Mouse (Mus musculus) stomach, embryonic 15.5 days (tissue): ENCODE measurements around the gene Guca1b. TPM values are rescaled to one million over a fixed set of nuclear protein-coding genes. Genes with fewer than 3 reads are reported as not detected.
A peak's percentile ranks its signal among the peaks of the same experiment; 100 is the strongest.

Experiments
- ATAC-seq: fragments of 200-750 bp; cut with Nextera tagmentation; 2 replicates; pipeline ENCODE4 v1.8.0; 2017; ENCODE audit warnings: low read depth, moderate number of reproducible peaks, moderate TSS enrichment; ENCODE audit not compliant: insufficient read depth, low FRiP score
- H3K27ac ChIP-seq: fragments of 300-500 bp; sonication (generic); 2 replicates; pipeline ENCODE4 v1.5.1; 2015; ENCODE audit warnings: mild to moderate bottlenecking, inconsistent platforms
- H3K27me3 ChIP-seq: fragments of 300-500 bp; sonication (generic); replicated peaks from 2 replicates; pipeline ENCODE4 v1.6.1; 2015; ENCODE audit warnings: inconsistent platforms
- H3K36me3 ChIP-seq: fragments of 300-500 bp; sonication (generic); 2 replicates; pipeline ENCODE4 v1.6.1; 2015; ENCODE audit warnings: inconsistent platforms
- H3K4me1 ChIP-seq: fragments of 300-500 bp; sonication (generic); 2 replicates; pipeline ENCODE4 v1.6.1; 2015; ENCODE audit warnings: inconsistent platforms
- H3K4me2 ChIP-seq: fragments of 300-500 bp; sonication (generic); 2 replicates; pipeline ENCODE4 v1.6.1; 2015; ENCODE audit warnings: mild to moderate bottlenecking, inconsistent platforms
- H3K4me3 ChIP-seq: fragments of 300-500 bp; sonication (generic); replicated peaks from 2 replicates; pipeline ENCODE4 v1.5.1; 2015; ENCODE audit warnings: inconsistent platforms
- H3K9ac ChIP-seq: fragments of 300-500 bp; sonication (generic); 2 replicates; pipeline ENCODE4 v1.6.1; 2015; ENCODE audit warnings: inconsistent platforms
- H3K9me3 ChIP-seq: fragments of 300-500 bp; sonication (generic); 2 replicates; pipeline ENCODE4 v1.6.1; 2016; ENCODE audit warnings: inconsistent platforms
- WGBS: fragments of 180-500 bp; shearing (Covaris S2); methylation state at CpG from one replicate; pipeline ENCODE4 v1.1.7; 2015; 5-methylcytosine and 5-hydroxymethylcytosine counted together
- polyA plus RNA-seq: library from polyadenylated mRNA; unstranded; fragments of >200 nt; fragmentation: Nextera tagmentation; extraction: Ambion mirVana; gene quantifications from 2 replicates; pipeline ENCODE4 v1.2.1, GENCODE M21; 2015

Guca1b gene
- 0.46 and 0.49 TPM in 2 replicates for polyA plus RNA-seq

DNA sequence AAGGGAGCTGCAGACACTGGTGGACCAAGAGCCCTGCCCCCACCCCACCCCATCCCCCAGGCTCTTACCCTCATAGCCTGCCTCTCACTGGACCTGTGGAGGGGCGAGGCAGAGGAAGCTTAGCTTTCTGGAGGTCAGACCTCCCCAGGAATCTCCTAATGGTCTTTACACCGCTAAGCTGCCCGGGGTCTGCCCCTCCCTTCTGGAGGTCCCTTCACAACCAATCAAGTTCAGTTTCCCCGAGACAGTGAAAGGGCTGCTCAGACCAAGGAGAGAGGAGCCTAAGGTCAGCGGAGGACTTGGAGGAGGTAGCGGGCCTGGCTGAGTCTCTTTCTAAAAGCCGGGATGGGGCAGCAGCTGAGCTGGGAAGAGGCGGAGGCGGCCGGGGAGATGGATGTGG, at the start of gene Guca1b:
TSS of gene Guca1b (plus strand) at position 249 of the 400 bp plus-strand sequence.
- Histone ChIP-seq H3K36me3 (peaks cover 6% of the 10 kb centered on the region; the same call in 1 of the 2 replicates), H3K9ac (no peak within 1 kb of the TSS), H3K27ac (no peak within 1 kb of the TSS), H3K4me2 (no peak within 1 kb of the TSS), H3K4me3 (no peak within 1 kb of the TSS), H3K9me3 (no peaks in the 10 kb centered on the region), H3K27me3 (no peaks in the 10 kb centered on the region), H3K4me1 (no peaks in the 10 kb centered on the region)
- whole genome bisulfite sequencing: 31% methylated on average over 10 of the region's 10 CpGs
- ATAC-seq: 0 out of 2 replicates have a peak, but pooled peaks have one; percentile 27

DNA sequence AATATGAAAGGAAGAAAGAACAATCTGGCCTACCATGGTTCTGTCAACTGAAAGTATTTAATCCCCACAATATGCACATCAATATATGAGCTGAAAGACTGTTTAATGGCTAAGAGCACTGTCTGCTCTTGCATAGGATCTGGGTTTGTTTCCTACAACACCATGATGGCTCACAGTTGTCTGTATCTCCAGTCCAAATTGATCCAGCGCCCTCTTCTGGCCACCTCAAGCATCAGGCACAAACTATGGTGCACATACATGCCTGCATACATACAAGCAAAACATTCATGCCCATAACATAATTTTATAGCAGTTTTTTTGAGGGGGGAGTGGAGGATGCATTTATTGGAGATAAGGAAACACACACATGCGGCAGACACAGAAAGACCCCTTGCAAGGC, 42.1 kb upstream of the Guca1b start:
- H3K9me3 ChIP-seq: no peaks in the 10 kb centered on the region
- no peaks in the 10 kb centered on the region for H3K27me3 ChIP-seq
- H3K4me3 ChIP-seq: no peak overlapping the region
- H3K4me2 ChIP-seq: no peak overlapping the region
- 90% methylated on average over 2 of the region's 2 CpGs for WGBS
- H3K27ac ChIP-seq: no peak overlapping the region
- no peak overlapping the region for H3K9ac ChIP-seq
- peaks cover 61% of the 10 kb centered on the region for H3K36me3 ChIP-seq
- H3K4me1 ChIP-seq: no peaks in the 10 kb centered on the region
- no peak for ATAC-seq

DNA sequence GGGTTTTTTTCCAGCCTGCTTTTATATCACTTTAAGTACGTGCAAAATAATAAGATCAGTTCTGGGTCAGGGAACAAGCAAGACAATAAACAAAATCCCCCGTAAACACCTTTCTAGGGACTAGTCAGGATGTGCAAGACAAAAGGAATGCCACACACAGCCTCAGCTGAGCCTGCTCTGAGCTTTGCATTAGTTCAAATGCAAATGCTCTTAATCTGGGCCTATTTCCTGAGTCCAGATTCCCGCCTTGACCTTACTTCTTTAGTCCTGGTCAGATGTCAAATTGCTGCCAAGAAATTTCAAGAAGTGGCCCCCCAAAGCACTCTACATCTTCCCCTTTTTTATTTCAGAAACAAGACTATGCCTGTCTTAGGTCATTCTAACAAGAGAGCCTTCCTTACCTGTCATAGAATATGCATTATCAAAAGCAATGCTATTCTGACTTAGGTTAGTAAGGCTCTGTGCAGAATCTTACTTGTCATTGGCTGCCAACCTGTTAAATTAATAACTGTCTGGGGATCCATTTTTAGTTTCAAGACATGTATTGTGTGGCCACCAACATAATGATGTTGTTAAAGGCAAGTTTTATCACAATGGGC, 35.4 kb upstream of the Guca1b start:
- H3K9ac ChIP-seq: no peak overlapping the region
- no peaks in the 10 kb centered on the region for H3K27me3 ChIP-seq
- H3K4me1 ChIP-seq: no peaks in the 10 kb centered on the region
- no peak overlapping the region for H3K4me2 ChIP-seq
- H3K36me3 ChIP-seq: peaks cover 64% of the 10 kb centered on the region
- no peak overlapping the region for H3K4me3 ChIP-seq
- no peak overlapping the region for H3K27ac ChIP-seq
- no peaks in the 10 kb centered on the region for H3K9me3 ChIP-seq
- 92% methylated on average over 3 of the region's 3 CpGs for WGBS
- ATAC-seq: no peak

DNA sequence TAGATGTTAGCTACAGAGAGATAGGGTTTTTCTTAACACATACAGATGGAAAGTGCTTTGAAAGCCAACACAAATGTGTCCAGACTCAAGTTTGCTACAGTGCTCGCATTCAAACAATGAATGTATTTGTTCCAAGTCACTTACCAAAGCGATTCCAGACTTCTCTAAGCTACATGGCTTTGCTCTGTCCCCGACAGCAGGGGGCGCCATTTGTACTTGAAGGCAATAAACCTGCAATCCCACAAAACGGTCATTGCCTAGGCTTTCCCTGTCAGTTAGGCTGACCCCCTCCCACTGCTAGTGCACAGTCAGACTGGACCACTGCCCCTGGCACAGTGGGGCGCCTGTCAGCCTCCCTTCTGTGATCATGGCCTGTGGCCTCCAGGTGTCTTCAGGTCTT, 25.2 kb upstream of the Guca1b start:
- Histone ChIP-seq H3K9me3 (no peaks in the 10 kb centered on the region), H3K9ac (no peak overlapping the region), H3K4me2 (no peak overlapping the region), H3K27ac (no peak overlapping the region), H3K36me3 (peaks cover 24% of the 10 kb centered on the region), H3K27me3 (no peaks in the 10 kb centered on the region), H3K4me3 (no peak overlapping the region), H3K4me1 (no peaks in the 10 kb centered on the region)
- ATAC-seq: peak; percentile 47; the same call in 1 of the 2 replicates
- WGBS: 48% methylated on average over 6 of the region's 6 CpGs

GRCm38 (mm10) chr17:47361343-47361742, 23.9 kb upstream of the Guca1b start:
- WGBS: 77% methylated on average over 11 of the region's 11 CpGs
- H3K9ac ChIP-seq: no peak overlapping the region
- no peaks in the 10 kb centered on the region for H3K9me3 ChIP-seq
- H3K36me3 ChIP-seq: peaks cover 13% of the 10 kb centered on the region
- H3K27ac ChIP-seq: no peak overlapping the region
- ATAC-seq: no peak
- no peaks in the 10 kb centered on the region for H3K27me3 ChIP-seq
- no peak overlapping the region for H3K4me2 ChIP-seq
- H3K4me3 ChIP-seq: no peak overlapping the region
- no peaks in the 10 kb centered on the region for H3K4me1 ChIP-seq

DNA sequence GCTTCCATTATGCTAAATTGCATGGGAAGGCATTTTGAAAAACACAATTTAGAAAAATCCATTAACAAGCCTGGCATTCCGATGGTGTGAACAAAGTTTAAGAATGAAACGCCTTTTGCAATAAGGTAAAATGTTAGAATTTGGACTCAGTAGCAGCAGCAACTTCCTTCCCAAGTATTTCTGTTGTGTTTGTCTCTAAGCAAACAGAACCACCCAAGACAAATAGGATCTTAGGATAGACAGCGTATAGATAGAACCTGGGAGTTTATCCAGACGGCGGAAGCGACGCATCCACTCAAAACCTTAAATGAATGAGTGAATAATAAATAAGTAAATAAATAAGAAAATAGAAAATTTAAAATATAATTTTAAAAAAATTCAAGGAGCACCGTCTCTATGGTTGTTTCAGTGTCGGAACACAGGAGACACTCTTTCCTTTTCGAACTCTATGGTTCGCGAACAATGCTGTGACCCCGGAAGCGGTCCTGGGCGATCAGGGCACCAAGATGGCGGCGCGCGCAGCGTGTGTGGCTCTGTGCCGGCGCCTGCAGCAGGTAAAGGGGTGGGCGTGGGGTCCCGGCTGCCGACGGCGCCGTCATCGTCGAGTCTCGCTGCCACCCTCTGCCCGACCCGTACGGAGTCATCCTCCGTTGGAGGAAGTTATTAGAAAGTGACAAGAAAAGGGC, 16.6 kb upstream of the Guca1b start, which contains the start of gene Mrps10:
TSS of gene Mrps10 (plus strand) at position 487 of the 686 bp plus-strand sequence.
- peak within 1 kb of the TSS; percentile 87 for H3K4me3 ChIP-seq
- peaks cover 13% of the 10 kb centered on the region for H3K36me3 ChIP-seq
- no peaks in the 10 kb centered on the region for H3K27me3 ChIP-seq
- peak within 1 kb of the TSS; percentile 87 for H3K4me2 ChIP-seq
- 3% methylated on average over 35 of the region's 35 CpGs for WGBS
- no peaks in the 10 kb centered on the region for H3K9me3 ChIP-seq
- ATAC-seq: peak; percentile 83; the same call in 1 of the 2 replicates
- H3K4me1 ChIP-seq: peaks cover 5% of the 10 kb centered on the region; the same call in 1 of the 2 replicates
- peak within 1 kb of the TSS; percentile 63 for H3K9ac ChIP-seq
- H3K27ac ChIP-seq: peak within 1 kb of the TSS; percentile 61

GRCm38 (mm10) chr17:47369087-47369443, 16.1 kb upstream of the Guca1b start:
- H3K4me2 ChIP-seq: peak overlapping the region; percentile 87
- H3K27ac ChIP-seq: peak overlapping the region; percentile 61
- H3K9me3 ChIP-seq: no peaks in the 10 kb centered on the region
- H3K4me3 ChIP-seq: peak overlapping the region; percentile 87
- H3K9ac ChIP-seq: peak overlapping the region; percentile 63
- peaks cover 5% of the 10 kb centered on the region; the same call in 1 of the 2 replicates for H3K4me1 ChIP-seq
- ATAC-seq: peak; percentile 25; the same call in 1 of the 2 replicates
- H3K36me3 ChIP-seq: peaks cover 19% of the 10 kb centered on the region
- 2% methylated on average over 20 of the region's 20 CpGs for WGBS
- H3K27me3 ChIP-seq: no peaks in the 10 kb centered on the region

DNA sequence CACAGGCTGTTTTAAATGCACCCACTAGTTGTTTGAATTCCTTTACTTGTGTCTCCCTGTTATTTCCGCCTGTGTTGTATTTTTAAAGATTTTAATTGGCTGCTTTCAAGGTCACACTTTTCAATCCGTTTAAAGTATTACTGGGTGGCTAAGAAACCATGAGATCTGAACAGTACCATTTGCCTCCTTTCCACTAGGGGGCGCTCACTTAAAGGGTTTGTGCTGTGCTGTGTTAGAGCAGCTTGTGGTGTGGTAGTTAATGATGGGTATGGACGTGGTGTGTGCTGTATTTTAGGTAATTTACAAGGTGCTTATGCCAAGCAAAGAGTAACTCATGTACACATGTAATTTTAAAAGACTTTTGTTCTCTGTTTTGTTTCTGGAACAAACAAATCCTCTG, 13.7 kb upstream of the Guca1b start:
- no peak overlapping the region for H3K4me3 ChIP-seq
- H3K9ac ChIP-seq: no peak overlapping the region
- 9% methylated on average over 4 of the region's 4 CpGs for WGBS
- ATAC-seq: no peak
- peaks cover 5% of the 10 kb centered on the region; the same call in 1 of the 2 replicates for H3K4me1 ChIP-seq
- peaks cover 33% of the 10 kb centered on the region for H3K36me3 ChIP-seq
- H3K27ac ChIP-seq: no peak overlapping the region
- H3K9me3 ChIP-seq: no peaks in the 10 kb centered on the region
- H3K27me3 ChIP-seq: no peaks in the 10 kb centered on the region
- no peak overlapping the region for H3K4me2 ChIP-seq

GRCm38 (mm10) chr17:47373991-47374390, 11.2 kb upstream of the Guca1b start:
- H3K27me3 ChIP-seq: no peaks in the 10 kb centered on the region
- H3K9ac ChIP-seq: no peak overlapping the region
- WGBS: 83% methylated on average over 6 of the region's 6 CpGs
- H3K36me3 ChIP-seq: peaks cover 46% of the 10 kb centered on the region
- H3K9me3 ChIP-seq: no peaks in the 10 kb centered on the region
- H3K4me3 ChIP-seq: no peak overlapping the region
- peaks cover 5% of the 10 kb centered on the region; the same call in 1 of the 2 replicates for H3K4me1 ChIP-seq
- ATAC-seq: no peak
- H3K27ac ChIP-seq: no peak overlapping the region
- H3K4me2 ChIP-seq: no peak overlapping the region

DNA sequence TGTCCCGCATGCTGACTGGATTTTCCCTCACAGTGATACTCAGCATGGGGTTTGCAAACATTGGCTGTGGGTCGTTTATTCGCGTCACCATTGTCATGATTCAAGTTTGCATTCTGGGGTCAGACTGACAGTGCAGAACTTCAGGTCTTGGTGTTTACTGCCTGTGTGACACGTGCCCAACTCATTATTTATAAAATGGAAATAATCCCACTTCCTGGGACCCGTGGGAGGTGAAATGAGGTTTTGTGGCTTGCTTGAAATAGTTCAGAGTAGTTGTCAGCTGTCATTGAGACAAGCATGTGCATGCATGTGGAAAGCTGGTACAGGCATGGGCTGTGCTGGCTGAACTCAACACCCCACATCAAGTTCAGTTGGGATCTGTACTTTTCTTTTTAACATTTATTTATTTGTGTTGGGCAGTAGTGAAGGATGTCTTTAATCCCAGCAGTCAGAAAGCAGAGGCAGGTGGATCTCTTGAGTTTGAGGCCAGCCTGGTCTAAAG, 8.4 kb upstream of the Guca1b start:
- no peak for ATAC-seq
- H3K27me3 ChIP-seq: no peaks in the 10 kb centered on the region
- H3K4me1 ChIP-seq: no peaks in the 10 kb centered on the region
- H3K9ac ChIP-seq: no peak overlapping the region
- H3K9me3 ChIP-seq: no peaks in the 10 kb centered on the region
- no peak overlapping the region for H3K4me3 ChIP-seq
- H3K36me3 ChIP-seq: peaks cover 61% of the 10 kb centered on the region
- H3K27ac ChIP-seq: no peak overlapping the region
- WGBS: 85% methylated on average over 6 of the region's 6 CpGs
- no peak overlapping the region for H3K4me2 ChIP-seq

DNA sequence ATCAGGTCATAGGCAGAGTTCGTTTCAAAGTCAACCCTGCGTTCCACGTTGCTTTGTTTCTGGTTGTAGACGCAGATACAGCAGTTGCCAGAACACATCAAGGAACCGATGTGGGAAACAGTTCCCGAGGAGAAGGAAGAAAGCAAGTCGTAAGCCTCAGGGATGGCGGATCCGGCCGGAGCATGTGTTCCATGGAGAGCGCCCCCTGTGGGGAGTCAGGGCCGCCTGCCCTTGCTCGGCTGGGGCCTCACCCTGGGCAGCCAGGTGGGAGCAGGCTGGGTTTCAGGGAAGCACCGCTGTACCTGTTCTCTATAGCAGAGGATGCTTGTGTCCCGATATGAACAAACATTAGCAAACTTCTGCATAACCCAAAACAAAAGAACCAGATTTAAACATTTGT, 7.1 kb upstream of the Guca1b start:
- Histone ChIP-seq H3K36me3 (peaks cover 52% of the 10 kb centered on the region), H3K4me1 (no peaks in the 10 kb centered on the region), H3K9me3 (no peaks in the 10 kb centered on the region), H3K9ac (no peak overlapping the region), H3K27me3 (no peaks in the 10 kb centered on the region), H3K27ac (no peak overlapping the region), H3K4me2 (no peak overlapping the region), H3K4me3 (no peak overlapping the region)
- WGBS: 83% methylated on average over 15 of the region's 15 CpGs
- no peak for ATAC-seq

DNA sequence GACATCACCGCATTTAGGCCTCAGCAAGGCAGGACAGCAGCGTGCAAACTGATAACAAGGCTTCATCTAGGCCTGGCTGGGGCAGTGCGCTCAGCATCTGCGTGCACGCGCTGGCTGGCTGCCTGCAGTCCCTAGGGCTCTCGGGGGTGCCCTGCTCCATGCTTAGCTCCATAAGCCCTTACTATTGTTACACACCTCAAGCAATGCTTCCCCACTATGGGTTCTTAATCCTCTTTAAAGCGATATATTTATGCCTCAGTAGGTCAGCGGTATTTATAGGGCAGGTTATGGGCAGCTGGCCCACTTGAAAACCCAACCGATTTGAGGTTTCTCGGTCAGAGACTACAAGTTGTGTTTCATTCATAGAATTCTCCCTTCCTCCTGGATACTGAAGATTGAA, 3.3 kb upstream of the Guca1b start:
- no peak for ATAC-seq
- WGBS: 89% methylated on average over 11 of the region's 11 CpGs
- H3K27me3 ChIP-seq: no peaks in the 10 kb centered on the region
- no peak overlapping the region for H3K4me3 ChIP-seq
- no peak overlapping the region for H3K9ac ChIP-seq
- H3K36me3 ChIP-seq: peaks cover 28% of the 10 kb centered on the region
- no peak overlapping the region for H3K27ac ChIP-seq
- no peaks in the 10 kb centered on the region for H3K9me3 ChIP-seq
- H3K4me1 ChIP-seq: no peaks in the 10 kb centered on the region
- no peak overlapping the region for H3K4me2 ChIP-seq
